Mouse (Mus musculus) CD4-positive, CD25-positive, alpha-beta regulatory T cell, adult 2 months (primary cell): ENCODE measurements around the gene Ythdf2.

Experiments used
- DNase-seq: peaks from one replicate; pipeline ENCODE4 v3.0.0-alpha.2; 2012; ENCODE audit warnings: low read depth, low spot score

Ythdf2 gene

GRCm38 (mm10) chr4:132146201-132146600, 65.9 kb downstream of the Ythdf2 start:
- DNase-seq = peak; percentile 5

GRCm38 (mm10) chr4:132145092-132145491, 67.0 kb downstream of the Ythdf2 start:
- peak; percentile 8 for DNase-seq

GRCm38 (mm10) chr4:132144080-132144841, 67.8 kb downstream of the Ythdf2 start, which contains the start of gene Oprd1:
Gene Oprd1 (minus strand): TSS chr4:132144486.
- DNase-seq = no peak

- DNase-seq = no peak
Measured at GRCm38 (mm10) chr4:132138640-132139039, 73.5 kb downstream of the Ythdf2 start.

- DNase-seq = no peak
Measured at GRCm38 (mm10) chr4:132137013-132137412, 75.1 kb downstream of the Ythdf2 start.
